In genomic region chr7:84086039-84086829, GRCm38 (mm10) we compare ENCODE assay signal across 8 mouse cellular contexts. TPM values are rescaled to one million over a fixed set of nuclear protein-coding genes. Genes with fewer than 3 reads are reported as not detected.
DNase-seq lines count a peak whose midpoint lies in the region; TF ChIP-seq lines count a peak whose summit lies in the region.

TSS of gene Cemip (minus strand) at chr7:84086502.

- no peaks in the 10 kb centered on the region for H3K9me3 ChIP-seq in hindbrain, embryonic 10.5 days

- H3K4me1 ChIP-seq in hindbrain, embryonic 10.5 days (replicated peaks): peaks cover 22% of the 10 kb centered on the region
- H3K4me1 ChIP-seq in lung, adult 2 months (ENCODE audit: control insufficient read depth, insufficient read depth, low read length): peaks cover 6% of the 10 kb centered on the region

- H3K27me3 ChIP-seq in hindbrain, embryonic 10.5 days (ENCODE audit: insufficient read depth, poor library complexity, severe bottlenecking): peaks cover 45% of the 10 kb centered on the region

- TF ChIP-seq POLR2A in lung, adult 2 months (IDR thresholded peaks at IDR 0.05; ENCODE audit: borderline replicate concordance, extremely low read depth, low read depth, low read length): no peak

- H3K36me3 ChIP-seq in hindbrain, embryonic 10.5 days: no peaks in the 10 kb centered on the region

- H3K4me3 ChIP-seq in hindbrain, embryonic 10.5 days: peak within 1 kb of the TSS; percentile 61
- peak within 1 kb of the TSS; percentile 20 for H3K4me3 ChIP-seq in lung, adult 2 months (replicated peaks; ENCODE audit: extremely low read depth, low read depth, low read length)

- WGBS in hindbrain, embryonic 10.5 days: under 1% methylated on average over 54 of the region's 54 CpGs
- 1% methylated on average over 54 of the region's 54 CpGs for WGBS in lung, adult 2 months

- peak; percentile 88 for DNase-seq in Muller cell, postnatal 12 days (ENCODE audit: inconsistent ontology term)
- DNase-seq in cerebellum, adult 9-11 months: peak; percentile 86
- peak; percentile 70 to 87 for DNase-seq in frontal cortex, postnatal 10 days (ENCODE audit: low spot score in 2 of 2)
- peak; percentile 84 for DNase-seq in hindbrain, embryonic 10.5 days (ENCODE audit: low spot score)
- peak; percentile 47 for DNase-seq in layer of hippocampus, adult 9-10 months (ENCODE audit: low spot score)
- DNase-seq in lung, adult 2 months: peak; percentile 83
- peak; percentile 67 for DNase-seq in ovary, adult 18-20 months (ENCODE audit: low spot score)
- peak; percentile 28 for DNase-seq in thymus, adult 18-20 months

- peak; percentile 66 for TF ChIP-seq CTCF in lung, adult 2 months (IDR thresholded peaks at IDR 0.05; ENCODE audit: insufficient read depth, low read length)

- H3K27ac ChIP-seq in hindbrain, embryonic 10.5 days: peak within 1 kb of the TSS; percentile 35; the same call in 1 of the 2 replicates

RNA-seq across cellular contexts. Expression of gene Cemip, which starts in this region (rescaled TPM):
- polyA plus RNA-seq in hindbrain, embryonic 10.5 days (2016; fragmentation: Nextera tagmentation; extraction: Ambion mirVana): 0.33 and 0.40 TPM in 2 replicates
- polyA plus RNA-seq in lung, adult 2 months (2012; rRNA removed): 0.33 and 0.65 TPM in 2 replicates

Comparison
In these comparisons a context has a peak if more than half of its experiments do, and no peak if none do; other contexts are left out.
1. Peak in every context shown above with its lines: DNase-seq, H3K4me3 ChIP-seq and H3K27ac ChIP-seq.
2. Peak in DNase-seq, H3K4me3 ChIP-seq and H3K27ac ChIP-seq in hindbrain, embryonic 10.5 days; RNA of the gene not detected or under 1 TPM.
3. Peak in DNase-seq and H3K4me3 ChIP-seq in lung, adult 2 months; RNA of the gene not detected or under 1 TPM.
4. DNase-seq: peak in every context shown above with its lines; median percentile 88 in Muller cell, postnatal 12 days; 86 in cerebellum, adult 9-11 months; 84 in hindbrain, embryonic 10.5 days; 83 in lung, adult 2 months; 78 in frontal cortex, postnatal 10 days; 67 in ovary, adult 18-20 months; 47 in layer of hippocampus, adult 9-10 months; 28 in thymus, adult 18-20 months.